Comparison of ENCODE assay signal across 18 mouse cellular contexts in genomic region chr9:29240797-29241196, GRCm38 (mm10).
DNase-seq lines count a peak whose midpoint lies in the region; ATAC-seq lines count a peak whose summit lies in the region.
"Had no signal": no experiment of that assay in that cellular context is flagged by ENCODE, and none has a peak within 500 bp of the region (broad histone marks: within the 10 kb centered on the region; RNA-seq: fewer than 3 reads in every experiment).

No protein-coding gene starts in this region.

- ATAC-seq in hindbrain, embryonic 16.5 days: peak; percentile 54; the same call in 1 of the 2 replicates
- ATAC-seq: forebrain, embryonic 14.5 days; forebrain, embryonic 16.5 days had no signal

- H3K27ac ChIP-seq in hindbrain, embryonic 16.5 days (ENCODE audit: low read depth, low read length): no peak overlapping the region
- no peak overlapping the region for H3K27ac ChIP-seq in hindbrain, embryonic 10.5 days
- H3K27ac ChIP-seq: embryonic facial prominence, embryonic 13.5 days; embryonic facial prominence, embryonic 15.5 days; forebrain, embryonic 10.5 days; forebrain, embryonic 12.5 days had no signal

- no peak overlapping the region for H3K9ac ChIP-seq in hindbrain, embryonic 16.5 days (ENCODE audit: low read depth, low read length)
- H3K9ac ChIP-seq: embryonic facial prominence, embryonic 13.5 days; embryonic facial prominence, embryonic 15.5 days; forebrain, embryonic 12.5 days had no signal

- WGBS in hindbrain, embryonic 16.5 days: 67% methylated on average over 2 of the region's 2 CpGs
- WGBS in hindbrain, embryonic 10.5 days: 83% methylated on average over 2 of the region's 2 CpGs

- H3K4me1 ChIP-seq in hindbrain, embryonic 16.5 days (ENCODE audit: control insufficient read depth, insufficient read depth, low read depth, low read length): peaks cover 8% of the 10 kb centered on the region
- no peaks in the 10 kb centered on the region for H3K4me1 ChIP-seq in hindbrain, embryonic 10.5 days (replicated peaks)
- H3K4me1 ChIP-seq: embryonic facial prominence, embryonic 15.5 days had no signal

- H3K4me3 ChIP-seq in hindbrain, embryonic 16.5 days (ENCODE audit: low read length): no peak overlapping the region
- H3K4me3 ChIP-seq in hindbrain, embryonic 10.5 days: no peak overlapping the region
- H3K4me3 ChIP-seq: embryonic facial prominence, embryonic 13.5 days; embryonic facial prominence, embryonic 15.5 days; erythroblast, embryonic 14.5 days; forebrain, embryonic 10.5 days; forebrain, embryonic 12.5 days had no signal

- H3K9me3 ChIP-seq in hindbrain, embryonic 16.5 days (ENCODE audit: control insufficient read depth, low read length): no peaks in the 10 kb centered on the region
- no peaks in the 10 kb centered on the region for H3K9me3 ChIP-seq in hindbrain, embryonic 10.5 days
- H3K9me3 ChIP-seq: embryonic facial prominence, embryonic 13.5 days; embryonic facial prominence, embryonic 15.5 days; forebrain, embryonic 10.5 days; forebrain, embryonic 12.5 days had no signal

- H3K36me3 ChIP-seq in hindbrain, embryonic 16.5 days (ENCODE audit: control insufficient read depth, insufficient read depth, low read length): no peaks in the 10 kb centered on the region
- no peaks in the 10 kb centered on the region for H3K36me3 ChIP-seq in hindbrain, embryonic 10.5 days
- H3K36me3 ChIP-seq: embryonic facial prominence, embryonic 13.5 days; embryonic facial prominence, embryonic 15.5 days; forebrain, embryonic 10.5 days; forebrain, embryonic 12.5 days had no signal

- H3K4me2 ChIP-seq in hindbrain, embryonic 16.5 days (ENCODE audit: low read length): no peak overlapping the region
- H3K4me2 ChIP-seq: embryonic facial prominence, embryonic 13.5 days; embryonic facial prominence, embryonic 15.5 days; forebrain, embryonic 12.5 days had no signal

- DNase-seq in cerebellum, postnatal 10 days: peak; percentile 46 to 68
- no peak for DNase-seq in cerebellum, adult 11-12 months
- DNase-seq in hindbrain, embryonic 10.5 days (ENCODE audit: low spot score): no peak
- DNase-seq: adrenal gland, adult 2 months; adrenal gland, postnatal 10 days; adrenal gland, postnatal 25 days; cerebellum, adult 11 months; cerebellum, adult 8-10 months; cerebellum, postnatal 36 days; embryo, embryonic 11 days had no signal

- no peaks in the 10 kb centered on the region for H3K27me3 ChIP-seq in hindbrain, embryonic 16.5 days (replicated peaks; ENCODE audit: control insufficient read depth, insufficient read depth, low read length)
- no peaks in the 10 kb centered on the region for H3K27me3 ChIP-seq in hindbrain, embryonic 10.5 days (ENCODE audit: insufficient read depth, poor library complexity, severe bottlenecking)
- H3K27me3 ChIP-seq: embryonic facial prominence, embryonic 13.5 days; embryonic facial prominence, embryonic 15.5 days had no signal

Comparison
In these comparisons a context has a peak if more than half of its experiments do, and no peak if none do; other contexts are left out.
1. DNase-seq: peak in cerebellum, postnatal 10 days (2 of 2); none in cerebellum, adult 11-12 months (single experiment) and hindbrain, embryonic 10.5 days (single experiment).